Mouse (Mus musculus) lung, adult 2 months (tissue): ENCODE results near the gene Slamf7. TPM values are rescaled to one million over a fixed set of nuclear protein-coding genes. Genes with fewer than 3 reads are reported as not detected.
"Not testable (repeated sequence)": the region's sequence is repeated elsewhere in the genome, so short reads cannot be mapped to it uniquely, and the experiment has no call there.

ENCODE experiments used
- DNase-seq: peaks from one replicate; pipeline ENCODE4 v3.0.0; 2022
- H3K4me1 ChIP-seq: fragments of 200-500 bp; 2 replicates; pipeline ENCODE4 v1.6.1; 2011; ENCODE audit warnings: low read length; ENCODE audit not compliant: control insufficient read depth, insufficient read depth
- H3K4me3 ChIP-seq: fragments of 200-500 bp; replicated peaks from 2 replicates; pipeline ENCODE3; 2011; ENCODE audit warnings: low read depth, mild to moderate bottlenecking, control low read depth, low read length; ENCODE audit errors: extremely low read depth
- CTCF ChIP-seq: fragments of 200-500 bp; IDR thresholded peaks from 2 replicates; pipeline ENCODE4 v1.5.1; 2011; ENCODE audit warnings: mild to moderate bottlenecking, low read length, control low read depth; ENCODE audit not compliant: insufficient read depth
- POLR2A ChIP-seq: fragments of 200-500 bp; IDR thresholded peaks from 2 replicates; pipeline ENCODE4 v1.6.1; 2011; ENCODE audit warnings: low read depth, mild to moderate bottlenecking, control low read depth, low read length, borderline replicate concordance; ENCODE audit errors: extremely low read depth
- WGBS: fragments of 180-500 bp; shearing (Covaris S2); methylation state at CpG from one replicate; pipeline ENCODE4 v1.1.7; 2018; 5-methylcytosine and 5-hydroxymethylcytosine counted together
- polyA plus RNA-seq: library from polyadenylated mRNA; depleted of rRNA; stranded (reverse); fragments of >200 nt; gene quantifications from 2 replicates; pipeline ENCODE4 v1.2.3, GENCODE M21; 2012; rRNA removed

Gene Slamf7
- 2.1 and 2.2 TPM in 2 replicates for polyA plus RNA-seq

- WGBS, result 86% methylated on average over 5 of the region's 5 CpGs
- no peak for DNase-seq
- Histone ChIP-seq H3K4me1 (no peaks in the 10 kb centered on the region), H3K4me3 (no peak within 1 kb of the TSS)
- TF ChIP-seq POLR2A (no peak), CTCF (no peak)
Observed at GRCm38 (mm10) chr1:171652734-171653133, at the start of gene Slamf7. Gene Slamf7 (minus strand): TSS chr1:171653035.

GRCm38 (mm10) chr1:171698983-171699382 lies 46.1 kb upstream of the Slamf7 start:
- TF ChIP-seq CTCF, result peak; percentile 34; the same call in 1 of the 2 replicates
- TF ChIP-seq POLR2A, result no peak
- H3K4me1 ChIP-seq, result no peaks in the 10 kb centered on the region
- DNase-seq, result no peak

GRCm38 (mm10) chr1:171693918-171694317 lies 41.1 kb upstream of the Slamf7 start:
- no peak for TF ChIP-seq POLR2A
- TF ChIP-seq CTCF, result no peak
- 76% methylated on average over 1 of the region's 1 CpGs for WGBS
- no peak for DNase-seq
- no peaks in the 10 kb centered on the region for H3K4me1 ChIP-seq
- H3K4me3 ChIP-seq, result no peak overlapping the region

More at GRCm38 (mm10) chr1:171698983-171699382, 46.1 kb upstream of the Slamf7 start:
- WGBS, result 10% methylated on average over 6 of the region's 6 CpGs
- H3K4me3 ChIP-seq, result no peak overlapping the region

- 54% methylated on average over 4 of the region's 4 CpGs for WGBS
- DNase-seq, result no peak
- H3K4me3 ChIP-seq, result no peak overlapping the region
- TF ChIP-seq CTCF, result no peak
- TF ChIP-seq POLR2A, result no peak
- H3K4me1 ChIP-seq, result no peaks in the 10 kb centered on the region
Observed at GRCm38 (mm10) chr1:171687320-171687719, 34.5 kb upstream of the Slamf7 start.

GRCm38 (mm10) chr1:171684923-171685322 lies 32.1 kb upstream of the Slamf7 start:
- no peak for TF ChIP-seq POLR2A
- TF ChIP-seq CTCF, result no peak

GRCm38 (mm10) chr1:171681531-171682299 lies 28.9 kb upstream of the Slamf7 start, which contains the start of gene Cd48:
Gene Cd48 (plus strand): TSS chr1:171682009.
- no peak for DNase-seq
- H3K4me1 ChIP-seq, result no peaks in the 10 kb centered on the region
- TF ChIP-seq CTCF (no peak), POLR2A (no peak)
- 71% methylated on average over 14 of the region's 14 CpGs for WGBS
- H3K4me3 ChIP-seq, result peak within 1 kb of the TSS; percentile 63

More at GRCm38 (mm10) chr1:171684923-171685322, 32.1 kb upstream of the Slamf7 start:
- Histone ChIP-seq H3K4me3 (no peak overlapping the region), H3K4me1 (no peaks in the 10 kb centered on the region)
- 79% methylated on average over 9 of the region's 9 CpGs for WGBS
- DNase-seq, result no peak

- TF ChIP-seq POLR2A, result no peak
- DNase-seq, result no peak
Observed at GRCm38 (mm10) chr1:171681009-171681408, 28.2 kb upstream of the Slamf7 start.

GRCm38 (mm10) chr1:171677721-171678120 lies 24.9 kb upstream of the Slamf7 start:
- TF ChIP-seq POLR2A (no peak), CTCF (no peak)
- WGBS, result 51% methylated on average over 1 of the region's 1 CpGs
- Histone ChIP-seq H3K4me3 (no peak overlapping the region), H3K4me1 (no peaks in the 10 kb centered on the region)
- DNase-seq, result no peak

More at GRCm38 (mm10) chr1:171681009-171681408, 28.2 kb upstream of the Slamf7 start:
- no peaks in the 10 kb centered on the region for H3K4me1 ChIP-seq
- H3K4me3 ChIP-seq, result no peak overlapping the region
- 72% methylated on average over 7 of the region's 7 CpGs for WGBS

- no peak for DNase-seq
- no peak overlapping the region for H3K4me3 ChIP-seq
- TF ChIP-seq POLR2A, result no peak
- no peak for TF ChIP-seq CTCF
- 65% methylated on average over 1 of the region's 1 CpGs for WGBS
- no peaks in the 10 kb centered on the region for H3K4me1 ChIP-seq
Observed at GRCm38 (mm10) chr1:171674467-171674866, 21.6 kb upstream of the Slamf7 start.

GRCm38 (mm10) chr1:171672854-171673475 lies 20.1 kb upstream of the Slamf7 start:
- 63% methylated on average over 5 of the region's 5 CpGs for WGBS
- no peak for TF ChIP-seq POLR2A
- TF ChIP-seq CTCF, result no peak
- no peaks in the 10 kb centered on the region for H3K4me1 ChIP-seq
- no peak overlapping the region for H3K4me3 ChIP-seq
- DNase-seq, result no peak

GRCm38 (mm10) chr1:171672451-171672850 lies 19.6 kb upstream of the Slamf7 start:
- WGBS, result 72% methylated on average over 2 of the region's 2 CpGs
- DNase-seq, H3K4me3 ChIP-seq, H3K4me1 ChIP-seq: not testable (repeated sequence)
